Mouse (Mus musculus): ENCODE measurements around the gene Fads2. TPM values are rescaled to one million over a fixed set of nuclear protein-coding genes. Genes with fewer than 3 reads are reported as not detected.
A peak's percentile ranks its signal among the peaks of the same experiment; 100 is the strongest.

The Fads2 gene
- polyA plus RNA-seq, 1 experiment from 2014 or later, result 54.3 TPM

DNA sequence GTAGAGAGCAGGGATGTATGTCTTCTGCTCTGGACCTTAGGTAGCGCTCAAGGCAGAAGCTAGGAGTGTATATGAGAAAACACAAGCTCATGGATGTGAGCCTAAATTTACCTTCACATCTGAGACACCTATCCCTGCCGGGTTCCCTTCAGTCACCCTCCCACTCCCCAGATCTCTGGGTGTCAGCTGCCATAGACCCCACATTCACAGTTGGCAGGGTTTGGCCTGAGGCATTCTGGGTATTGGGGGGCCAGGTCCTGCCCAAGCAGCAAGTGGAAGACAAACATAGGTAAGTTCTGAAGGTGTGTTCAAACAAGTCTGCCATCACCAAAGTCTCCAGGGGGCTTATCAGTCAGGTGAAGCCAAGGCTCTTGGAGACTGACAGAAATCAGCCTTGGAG is 39.9 kb downstream of the Fads2 start:
- WGBS, result 94% methylated on average over 2 of the region's 2 CpGs
- Histone ChIP-seq H3K36me3 (ENCODE audit: control insufficient read depth, insufficient read depth, low read length) (peaks cover 26% of the 10 kb centered on the region), H3K27ac (ENCODE audit: low read depth, low read length) (peak overlapping the region; percentile 15), H3K9ac (ENCODE audit: low read depth, low read length) (no peak overlapping the region), H3K27me3 (replicated peaks; ENCODE audit: control insufficient read depth, insufficient read depth, low read length) (no peaks in the 10 kb centered on the region), H3K9me3 (ENCODE audit: control insufficient read depth, low read length) (no peaks in the 10 kb centered on the region), H3K4me1 (replicated peaks; ENCODE audit: control insufficient read depth, insufficient read depth, low read length) (peaks cover 52% of the 10 kb centered on the region), H3K4me2 (no peak overlapping the region), H3K4me3 (ENCODE audit: low read depth, low read length) (no peak overlapping the region)
- DNase-seq (ENCODE audit: low spot score), result no peak
- no peak for ATAC-seq (replicated peaks; ENCODE audit: low FRiP score)

DNA sequence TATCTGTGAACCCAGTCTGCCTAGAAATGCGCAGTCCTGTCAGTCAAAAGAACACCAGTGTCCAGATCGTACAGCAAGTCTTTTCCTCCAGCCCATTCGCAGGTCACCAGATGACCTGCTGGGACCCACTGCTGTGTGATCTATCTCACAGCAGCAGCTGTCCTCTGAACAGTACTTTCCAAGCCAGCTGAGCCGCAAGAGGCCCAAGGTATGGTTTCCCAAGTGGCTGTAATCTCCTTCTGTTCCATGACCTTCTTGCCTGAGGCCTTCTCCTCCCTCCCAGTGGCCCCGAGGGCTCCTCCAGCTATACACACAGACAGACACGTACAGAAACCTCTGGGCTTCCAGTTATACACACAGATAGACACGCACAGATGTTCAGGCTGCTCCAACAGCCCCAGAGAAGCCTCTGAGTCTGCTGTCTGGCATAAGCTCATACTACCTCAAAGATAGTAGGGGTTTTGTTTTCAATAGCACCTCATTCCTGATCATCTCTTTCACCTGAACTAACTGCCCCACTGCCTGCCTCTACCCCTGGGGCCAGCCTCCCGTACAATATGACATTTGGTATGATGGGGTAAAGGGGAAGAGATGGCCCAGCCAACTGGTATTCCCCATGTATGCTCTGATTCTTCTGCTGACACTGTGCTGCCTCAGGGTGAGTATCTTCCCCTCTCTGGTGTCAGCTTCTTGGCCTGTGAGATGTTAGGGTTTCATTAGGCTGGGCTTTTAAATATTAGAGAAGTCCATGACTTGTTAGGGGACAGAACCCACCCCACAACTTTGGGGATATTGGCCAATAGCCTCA is 40.6 kb downstream of the Fads2 start:
- no peak overlapping the region for H3K4me3 ChIP-seq (ENCODE audit: low read depth, low read length)
- peak overlapping the region; percentile 61 for H3K4me2 ChIP-seq
- H3K27me3 ChIP-seq (replicated peaks; ENCODE audit: control insufficient read depth, insufficient read depth, low read length), result no peaks in the 10 kb centered on the region
- no peak for DNase-seq (ENCODE audit: low spot score)
- peak overlapping the region; percentile 72 for H3K27ac ChIP-seq (ENCODE audit: low read depth, low read length)
- H3K36me3 ChIP-seq (ENCODE audit: control insufficient read depth, insufficient read depth, low read length), result peaks cover 25% of the 10 kb centered on the region
- H3K9me3 ChIP-seq (ENCODE audit: control insufficient read depth, low read length), result no peaks in the 10 kb centered on the region
- WGBS, result 32% methylated on average over 8 of the region's 8 CpGs
- peak; percentile 52 for ATAC-seq (replicated peaks; ENCODE audit: low FRiP score)
- H3K9ac ChIP-seq (ENCODE audit: low read depth, low read length), result peak overlapping the region; percentile 26; the same call in 1 of the 2 replicates
- peaks cover 45% of the 10 kb centered on the region for H3K4me1 ChIP-seq (replicated peaks; ENCODE audit: control insufficient read depth, insufficient read depth, low read length)

- no peaks in the 10 kb centered on the region for H3K9me3 ChIP-seq (ENCODE audit: control insufficient read depth, low read length)
- ATAC-seq (replicated peaks; ENCODE audit: low FRiP score), result peak; percentile 68
- no peaks in the 10 kb centered on the region for H3K27me3 ChIP-seq (replicated peaks; ENCODE audit: control insufficient read depth, insufficient read depth, low read length)
- peak overlapping the region; percentile 16; the same call in 1 of the 2 replicates for H3K4me3 ChIP-seq (ENCODE audit: low read depth, low read length)
- H3K36me3 ChIP-seq (ENCODE audit: control insufficient read depth, insufficient read depth, low read length), result peaks cover 17% of the 10 kb centered on the region
- H3K27ac ChIP-seq (ENCODE audit: low read depth, low read length), result peak overlapping the region; percentile 72
- peak; percentile 57 for DNase-seq (ENCODE audit: low spot score)
- peaks cover 36% of the 10 kb centered on the region for H3K4me1 ChIP-seq (replicated peaks; ENCODE audit: control insufficient read depth, insufficient read depth, low read length)
- 17% methylated on average over 10 of the region's 10 CpGs for WGBS
- H3K9ac ChIP-seq (ENCODE audit: low read depth, low read length), result no peak overlapping the region
- peak overlapping the region; percentile 61 for H3K4me2 ChIP-seq
Observed at GRCm38 (mm10) chr19:10059911-10060567, 41.5 kb downstream of the Fads2 start.

GRCm38 (mm10) chr19:10058876-10059427 is 42.6 kb downstream of the Fads2 start:
- Histone ChIP-seq H3K27ac (ENCODE audit: low read depth, low read length) (no peak overlapping the region), H3K4me3 (ENCODE audit: low read depth, low read length) (no peak overlapping the region), H3K36me3 (ENCODE audit: control insufficient read depth, insufficient read depth, low read length) (peaks cover 15% of the 10 kb centered on the region), H3K4me1 (replicated peaks; ENCODE audit: control insufficient read depth, insufficient read depth, low read length) (peaks cover 29% of the 10 kb centered on the region), H3K4me2 (no peak overlapping the region), H3K9ac (ENCODE audit: low read depth, low read length) (no peak overlapping the region), H3K27me3 (replicated peaks; ENCODE audit: control insufficient read depth, insufficient read depth, low read length) (no peaks in the 10 kb centered on the region), H3K9me3 (ENCODE audit: control insufficient read depth, low read length) (no peaks in the 10 kb centered on the region)
- DNase-seq (ENCODE audit: low spot score) (no peak), ATAC-seq (replicated peaks; ENCODE audit: low FRiP score) (no peak)
- 68% methylated on average over 9 of the region's 9 CpGs for WGBS

- Histone ChIP-seq H3K4me3 (ENCODE audit: low read depth, low read length) (no peak overlapping the region), H3K27me3 (replicated peaks; ENCODE audit: control insufficient read depth, insufficient read depth, low read length) (no peaks in the 10 kb centered on the region), H3K9ac (ENCODE audit: low read depth, low read length) (no peak overlapping the region), H3K4me2 (no peak overlapping the region), H3K27ac (ENCODE audit: low read depth, low read length) (no peak overlapping the region), H3K4me1 (replicated peaks; ENCODE audit: control insufficient read depth, insufficient read depth, low read length) (peaks cover 29% of the 10 kb centered on the region), H3K36me3 (ENCODE audit: control insufficient read depth, insufficient read depth, low read length) (peaks cover 13% of the 10 kb centered on the region), H3K9me3 (ENCODE audit: control insufficient read depth, low read length) (no peaks in the 10 kb centered on the region)
- WGBS, result 86% methylated on average over 1 of the region's 1 CpGs
- DNase-seq (ENCODE audit: low spot score) (no peak), ATAC-seq (replicated peaks; ENCODE audit: low FRiP score) (no peak)
Observed at GRCm38 (mm10) chr19:10058352-10058825, 43.2 kb downstream of the Fads2 start.

- DNase-seq (ENCODE audit: low spot score) (no peak), ATAC-seq (replicated peaks; ENCODE audit: low FRiP score) (no peak)
- Histone ChIP-seq H3K4me1 (replicated peaks; ENCODE audit: control insufficient read depth, insufficient read depth, low read length) (peaks cover 29% of the 10 kb centered on the region), H3K27ac (ENCODE audit: low read depth, low read length) (peak overlapping the region; percentile 33; the same call in 1 of the 2 replicates), H3K36me3 (ENCODE audit: control insufficient read depth, insufficient read depth, low read length) (peaks cover 13% of the 10 kb centered on the region), H3K27me3 (replicated peaks; ENCODE audit: control insufficient read depth, insufficient read depth, low read length) (no peaks in the 10 kb centered on the region), H3K4me3 (ENCODE audit: low read depth, low read length) (no peak overlapping the region), H3K9me3 (ENCODE audit: control insufficient read depth, low read length) (no peaks in the 10 kb centered on the region), H3K9ac (ENCODE audit: low read depth, low read length) (no peak overlapping the region), H3K4me2 (no peak overlapping the region; the same call in 1 of the 2 replicates)
- 63% methylated on average over 11 of the region's 11 CpGs for WGBS
Observed at GRCm38 (mm10) chr19:10057486-10058351, 43.8 kb downstream of the Fads2 start.

- Histone ChIP-seq H3K27me3 (replicated peaks; ENCODE audit: control insufficient read depth, insufficient read depth, low read length) (no peaks in the 10 kb centered on the region), H3K4me2 (no peak overlapping the region), H3K4me1 (replicated peaks; ENCODE audit: control insufficient read depth, insufficient read depth, low read length) (peaks cover 24% of the 10 kb centered on the region), H3K9me3 (ENCODE audit: control insufficient read depth, low read length) (no peaks in the 10 kb centered on the region), H3K27ac (ENCODE audit: low read depth, low read length) (no peak overlapping the region), H3K4me3 (ENCODE audit: low read depth, low read length) (no peak overlapping the region), H3K36me3 (ENCODE audit: control insufficient read depth, insufficient read depth, low read length) (peaks cover 5% of the 10 kb centered on the region; the same call in 1 of the 2 replicates), H3K9ac (ENCODE audit: low read depth, low read length) (no peak overlapping the region)
- 87% methylated on average over 3 of the region's 3 CpGs for WGBS
- ATAC-seq (replicated peaks; ENCODE audit: low FRiP score), result no peak
- DNase-seq (ENCODE audit: low spot score), result no peak
Observed at GRCm38 (mm10) chr19:10056686-10057085, 44.9 kb downstream of the Fads2 start.
